Mouse (Mus musculus): Measurements from ENCODE around the gene Rasl12.

DNA sequence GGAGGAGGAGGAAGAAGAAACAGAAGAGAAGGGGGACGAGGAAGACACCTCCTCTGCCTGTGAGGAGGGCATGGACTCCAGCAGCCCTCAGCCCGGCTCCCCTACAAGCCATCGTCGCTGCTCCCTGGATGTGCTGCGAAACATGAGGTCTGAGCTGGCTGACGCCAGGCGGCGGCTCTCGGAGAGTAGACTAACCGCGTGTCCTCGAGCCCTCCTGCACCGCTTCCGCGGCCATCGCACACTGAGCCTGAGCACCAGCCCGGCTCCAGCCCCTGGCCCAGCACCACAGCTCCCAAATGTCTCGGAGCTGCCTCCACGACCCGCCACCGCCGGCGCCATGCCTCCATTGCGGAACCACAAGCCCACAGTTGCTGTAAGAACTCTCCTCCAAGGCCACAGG, 26.6 kb upstream of the Rasl12 start:
- TF ChIP-seq CTCF (IDR thresholded peaks at IDR 0.05; ENCODE audit: insufficient read depth, low read length) (no peak), POLR2A (IDR thresholded peaks at IDR 0.05; ENCODE audit: borderline replicate concordance, extremely low read depth, low read depth, low read length) (no peak)

Data from lung, adult 2 months (tissue).